Mouse (Mus musculus) testis, adult 2 months (tissue): ENCODE results near the gene Dnaaf5. TPM values are rescaled to one million over a fixed set of nuclear protein-coding genes. Genes with fewer than 3 reads are reported as not detected.

Experiments
- H3K27ac ChIP-seq: fragments of 200-500 bp; 2 replicates; pipeline ENCODE4 v1.5.1; 2012; ENCODE audit warnings: low read depth, low read length; ENCODE audit not compliant: control insufficient read depth, insufficient read depth
- H3K27me3 ChIP-seq: fragments of 200-500 bp; 2 replicates; pipeline ENCODE4 v1.6.1; 2012; ENCODE audit warnings: mild to moderate bottlenecking, low read length, moderate library complexity; ENCODE audit not compliant: control insufficient read depth, insufficient read depth
- H3K36me3 ChIP-seq: fragments of 200-500 bp; 2 replicates; pipeline ENCODE4 v1.6.1; 2012; ENCODE audit warnings: mild to moderate bottlenecking, low read length; ENCODE audit not compliant: control insufficient read depth, insufficient read depth
- H3K4me1 ChIP-seq: fragments of 200-500 bp; 2 replicates; pipeline ENCODE4 v1.6.1; 2012; ENCODE audit warnings: low read length; ENCODE audit not compliant: control insufficient read depth, insufficient read depth
- H3K4me3 ChIP-seq: fragments of 200-500 bp; 2 replicates; pipeline ENCODE4 v1.5.1; 2012; ENCODE audit warnings: low read depth, mild to moderate bottlenecking, low read length, moderate library complexity, mixed read lengths; ENCODE audit not compliant: control insufficient read depth
- CTCF ChIP-seq: fragments of 200-500 bp; IDR thresholded peaks from 2 replicates; pipeline ENCODE4 v1.5.1; 2012; ENCODE audit warnings: low read depth, mild to moderate bottlenecking, inconsistent platforms, low read length, moderate library complexity; ENCODE audit not compliant: control insufficient read depth, insufficient read depth, insufficient replicate concordance
- POLR2A ChIP-seq: fragments of 200-500 bp; IDR thresholded peaks from 2 replicates; pipeline ENCODE4 v1.6.1; 2012; ENCODE audit warnings: low read depth, mild to moderate bottlenecking, inconsistent platforms, low read length, moderate library complexity; ENCODE audit not compliant: control insufficient read depth
- polyA plus RNA-seq: library from polyadenylated mRNA; depleted of rRNA; stranded (reverse); fragments of >200 nt; gene quantifications from 2 replicates; pipeline ENCODE4 v1.2.3, GENCODE M21; 2012

Gene Dnaaf5
- polyA plus RNA-seq, 1 experiment: 40.4 TPM

- no peak overlapping the region for H3K27ac ChIP-seq
- H3K4me1 ChIP-seq: peaks cover 13% of the 10 kb centered on the region
- TF ChIP-seq POLR2A (no peak), CTCF (no peak)
- H3K4me3 ChIP-seq: no peak overlapping the region
- H3K36me3 ChIP-seq: no peaks in the 10 kb centered on the region
- H3K27me3 ChIP-seq: no peaks in the 10 kb centered on the region
These were observed 15.5 kb upstream of the Dnaaf5 start for GRCm38 (mm10) chr5:139134501-139134900.

GRCm38 (mm10) chr5:139136341-139136740, 13.7 kb upstream of the Dnaaf5 start:
- H3K36me3 ChIP-seq: no peaks in the 10 kb centered on the region
- no peak overlapping the region for H3K27ac ChIP-seq
- H3K27me3 ChIP-seq: no peaks in the 10 kb centered on the region
- no peak for TF ChIP-seq CTCF
- TF ChIP-seq POLR2A: no peak
- no peak overlapping the region for H3K4me3 ChIP-seq
- H3K4me1 ChIP-seq: peaks cover 8% of the 10 kb centered on the region

GRCm38 (mm10) chr5:139137176-139137575, 12.8 kb upstream of the Dnaaf5 start:
- H3K4me3 ChIP-seq: no peak overlapping the region
- no peaks in the 10 kb centered on the region for H3K27me3 ChIP-seq
- no peak for TF ChIP-seq CTCF
- TF ChIP-seq POLR2A: no peak
- no peak overlapping the region for H3K27ac ChIP-seq
- H3K36me3 ChIP-seq: no peaks in the 10 kb centered on the region
- peaks cover 8% of the 10 kb centered on the region for H3K4me1 ChIP-seq

GRCm38 (mm10) chr5:139138261-139138925, 11.6 kb upstream of the Dnaaf5 start:
- TF ChIP-seq POLR2A: no peak
- Histone ChIP-seq H3K36me3 (no peaks in the 10 kb centered on the region), H3K4me1 (peaks cover 3% of the 10 kb centered on the region), H3K27ac (no peak overlapping the region), H3K4me3 (no peak overlapping the region), H3K27me3 (no peaks in the 10 kb centered on the region)

GRCm38 (mm10) chr5:139138926-139139472, 11.0 kb upstream of the Dnaaf5 start:
- H3K36me3 ChIP-seq: no peaks in the 10 kb centered on the region
- H3K27ac ChIP-seq: no peak overlapping the region
- no peak overlapping the region for H3K4me3 ChIP-seq
- TF ChIP-seq CTCF (no peak), POLR2A (no peak)
- H3K4me1 ChIP-seq: no peaks in the 10 kb centered on the region
- no peaks in the 10 kb centered on the region for H3K27me3 ChIP-seq

- Histone ChIP-seq H3K27ac (no peak overlapping the region), H3K4me1 (no peaks in the 10 kb centered on the region), H3K27me3 (no peaks in the 10 kb centered on the region), H3K36me3 (no peaks in the 10 kb centered on the region), H3K4me3 (no peak overlapping the region)
- no peak for TF ChIP-seq CTCF
- no peak for TF ChIP-seq POLR2A
These were observed 9.4 kb upstream of the Dnaaf5 start for GRCm38 (mm10) chr5:139140589-139140988.

- TF ChIP-seq CTCF (no peak), POLR2A (no peak)
- H3K27me3 ChIP-seq: no peaks in the 10 kb centered on the region
- no peak overlapping the region for H3K4me3 ChIP-seq
- no peak overlapping the region for H3K27ac ChIP-seq
- no peaks in the 10 kb centered on the region for H3K36me3 ChIP-seq
- H3K4me1 ChIP-seq: no peaks in the 10 kb centered on the region; the same call in none of the 2 replicates
These were observed 8.7 kb upstream of the Dnaaf5 start for GRCm38 (mm10) chr5:139141326-139141725.
